Mouse (Mus musculus): ENCODE results near the gene Ogfod2. TPM values are rescaled to one million over a fixed set of nuclear protein-coding genes. Genes with fewer than 3 reads are reported as not detected.

Ogfod2 gene
- total RNA-seq, 4 experiments from 2014 or later: 51.2 to 59.3 (median 55.6) TPM

- DNase-seq: no peak
These were observed 43.8 kb downstream of the Ogfod2 start for GRCm38 (mm10) chr5:124155943-124156342.

GRCm38 (mm10) chr5:124158305-124158704 lies 46.2 kb downstream of the Ogfod2 start:
- DNase-seq: no peak

GRCm38 (mm10) chr5:124159453-124159852 lies 47.4 kb downstream of the Ogfod2 start:
- DNase-seq: no peak

GRCm38 (mm10) chr5:124161831-124162230 lies 49.7 kb downstream of the Ogfod2 start:
- DNase-seq: no peak

- DNase-seq: peak; percentile 58
These were observed 50.5 kb downstream of the Ogfod2 start for GRCm38 (mm10) chr5:124162577-124162976.

- no peak for DNase-seq
These were observed 51.3 kb downstream of the Ogfod2 start for GRCm38 (mm10) chr5:124163445-124163844.

Other genes with a start within 250 kb of the Ogfod2 start
- gene Hcar2, start 246.8 kb upstream of the Ogfod2 start, total RNA-seq (2022): 1 to 10 TPM; 1.3 to 2.6 (median 1.5) TPM
- gene Hcar1, start 232.3 kb upstream of the Ogfod2 start, total RNA-seq (2022): 1 to 10 TPM; 3.4 to 8.4 (median 7.0) TPM
- 10 to 100 TPM; 60.3 to 75.8 (median 67.3) TPM for gene Denr, start 205.1 kb upstream of the Ogfod2 start, total RNA-seq (2022)
- gene Gm43518, start 184.9 kb upstream of the Ogfod2 start, total RNA-seq (2022): 1 to 10 TPM in 3 of 4 experiments, under 1 TPM in 1; 0.87 to 2.5 (median 2.2) TPM
- 1 to 10 TPM; 2.0 to 9.8 (median 6.1) TPM for gene Ccdc62, start 181.6 kb upstream of the Ogfod2 start, total RNA-seq (2022)
- 10 to 100 TPM; 13.2 to 29.8 (median 22.8) TPM for gene Hip1r, start 138.7 kb upstream of the Ogfod2 start, total RNA-seq (2022)
- 100 to 1,000 TPM in 1 of 4 experiments, 10 to 100 TPM in 3; 76.1 to 101 (median 91.9) TPM for gene Vps37b, start 80.0 kb upstream of the Ogfod2 start, total RNA-seq (2022)
- 10 to 100 TPM; 11.4 to 21.3 (median 15.4) TPM for gene Abcb9, start 16.5 kb upstream of the Ogfod2 start, total RNA-seq (2022)
- gene Arl6ip4, start 3.8 kb downstream of the Ogfod2 start, total RNA-seq (2022): 10 to 100 TPM; 46.4 to 72.0 (median 57.1) TPM
- 10 to 100 TPM; 52.7 to 67.0 (median 62.5) TPM for gene Pitpnm2, start 137.5 kb downstream of the Ogfod2 start, total RNA-seq (2022)
- 10 to 100 TPM in 2 of 4 experiments, 1 to 10 TPM in 2; 9.3 to 17.8 (median 12.9) TPM for gene Mphosph9, start 215.7 kb downstream of the Ogfod2 start, total RNA-seq (2022)
- gene 2810006K23Rik, start 215.8 kb downstream of the Ogfod2 start, total RNA-seq (2022): 10 to 100 TPM; 14.8 to 19.7 (median 15.9) TPM

Data from adrenal gland, adult 8-10 months (tissue).